Mouse (Mus musculus) adrenal gland, postnatal 14 days (tissue): ENCODE results near the gene Plcb1. TPM values are rescaled to one million over a fixed set of nuclear protein-coding genes. Genes with fewer than 3 reads are reported as not detected.

Experiments used
- total RNA-seq: library from RNA; stranded (reverse); gene quantifications from 2 replicates; pipeline ENCODE4 v1.2.3, GENCODE M21; 2021

The Plcb1 gene
- total RNA-seq, 1 experiment from 2014 or later, result 56.2 TPM

Other genes starting within 250 kb of the Plcb1 start
- 1.5 and 22.1 TPM in 2 replicates for gene Hao1, start 231.7 kb upstream of the Plcb1 start, total RNA-seq
- gene Tmx4, start 141.9 kb upstream of the Plcb1 start, total RNA-seq, result 31.0 and 31.2 TPM in 2 replicates